Mouse (Mus musculus) CH12.LX (cell line): ENCODE results near the gene Ywhag. TPM values are rescaled to one million over a fixed set of nuclear protein-coding genes. Genes with fewer than 3 reads are reported as not detected.

ENCODE experiments used
- DNase-seq: peaks from one replicate; pipeline ENCODE4 v3.0.0-alpha.2; 2013; ENCODE audit errors: extremely low read depth
- H3K27ac ChIP-seq: 2 replicates; pipeline ENCODE4 v1.5.1; 2012; ENCODE audit warnings: low read depth, mild to moderate bottlenecking, control low read depth, moderate library complexity; ENCODE audit not compliant: insufficient read depth
- H3K27me3 ChIP-seq: replicated peaks from 2 replicates; pipeline ENCODE3; 2012; ENCODE audit warnings: inconsistent platforms
- H3K36me3 ChIP-seq, 2 experiments: replicated peaks in 1 of 2; 2 replicates each; pipeline versions ENCODE3 to v1.6.1; 2012; ENCODE audit warnings: inconsistent platforms in 1 of 2, low read length in 1 of 2, mild to moderate bottlenecking in 1 of 2, mixed read lengths in 1 of 2, moderate library complexity in 1 of 2; ENCODE audit not compliant: control insufficient read depth in 1 of 2, insufficient read depth in 1 of 2
- H3K4me1 ChIP-seq, 2 experiments: 2 replicates each; pipeline ENCODE4 v1.6.1; 2012; ENCODE audit warnings: inconsistent platforms in 1 of 2, moderate library complexity in 1 of 2; ENCODE audit not compliant: insufficient read depth in 2 of 2, control insufficient read depth in 1 of 2
- H3K4me2 ChIP-seq: 2 replicates; pipeline ENCODE4 v1.6.1; 2012; ENCODE audit warnings: low read depth, mild to moderate bottlenecking, control low read depth; ENCODE audit not compliant: poor library complexity, insufficient read depth, severe bottlenecking
- H3K4me3 ChIP-seq, 3 experiments: fragments of 150-350 bp in 1 of 3; sonication (generic) in 1 of 3; replicated peaks in 1 of 3; 2 replicates each; pipeline versions ENCODE3 to v1.5.1; 2011 to 2012; ENCODE audit warnings: low read depth in 2 of 3, low read length in 2 of 3, mild to moderate bottlenecking in 2 of 3, moderate library complexity in 2 of 3, control low read depth in 1 of 3, improper control_type of control experiment in 1 of 3, inconsistent platforms in 1 of 3, mixed read lengths in 1 of 3; ENCODE audit not compliant: poor library complexity in 1 of 3
- H3K79me2 ChIP-seq: replicated peaks from 2 replicates; pipeline ENCODE4 v1.6.1; 2012; ENCODE audit warnings: mild to moderate bottlenecking, moderate library complexity; ENCODE audit not compliant: control insufficient read depth, poor library complexity, insufficient read depth, severe bottlenecking; ENCODE audit errors: extremely low read depth
- H3K9ac ChIP-seq: 2 replicates; pipeline ENCODE4 v1.6.1; 2012; ENCODE audit warnings: low read depth, mild to moderate bottlenecking, control low read depth, moderate library complexity; ENCODE audit not compliant: insufficient read depth
- H3K9me3 ChIP-seq: replicated peaks from 2 replicates; pipeline ENCODE3; 2012; ENCODE audit warnings: low read length, inconsistent platforms, mixed read lengths
- CHD2 ChIP-seq: IDR thresholded peaks from 2 replicates; pipeline ENCODE4 v1.6.1; 2011; ENCODE audit warnings: low read length, improper control_type of control experiment
- CTCF ChIP-seq, 2 experiments: IDR thresholded peaks in 1 of 2; conservative IDR thresholded peaks in 1 of 2; 2 replicates each; pipeline ENCODE4 v1.5.1; 2011 to 2012; ENCODE audit warnings: low read depth in 2 of 2, low read length in 2 of 2, improper control_type of control experiment in 1 of 2, inconsistent platforms in 1 of 2, mild to moderate bottlenecking in 1 of 2, moderate library complexity in 1 of 2
- ETS1 ChIP-seq: conservative IDR thresholded peaks from 2 replicates; pipeline ENCODE4 v1.6.1; 2012; ENCODE audit warnings: low read depth, mild to moderate bottlenecking, inconsistent platforms, low read length, improper control_type of control experiment, moderate library complexity
- JUN ChIP-seq: IDR thresholded peaks from 2 replicates; pipeline ENCODE4 v1.6.1; 2011; ENCODE audit warnings: low read depth, mild to moderate bottlenecking, low read length, improper control_type of control experiment, moderate library complexity; ENCODE audit not compliant: insufficient read depth
- JUND ChIP-seq: conservative IDR thresholded peaks from 2 replicates; pipeline ENCODE4 v1.6.1; 2011; ENCODE audit warnings: low read depth, low read length, improper control_type of control experiment
- KAT2A ChIP-seq: IDR thresholded peaks from 2 replicates; pipeline ENCODE4 v1.6.1; 2012; ENCODE audit warnings: low read length, improper control_type of control experiment, inconsistent platforms; ENCODE audit not compliant: insufficient replicate concordance
- MAZ ChIP-seq: IDR thresholded peaks from 2 replicates; pipeline ENCODE4 v1.6.1; 2012; ENCODE audit warnings: low read depth, mild to moderate bottlenecking, inconsistent platforms, low read length, improper control_type of control experiment, moderate library complexity
- MXI1 ChIP-seq: IDR thresholded peaks from 2 replicates; pipeline ENCODE4 v1.6.1; 2011; ENCODE audit warnings: mild to moderate bottlenecking, low read depth, low read length, improper control_type of control experiment
- MYC ChIP-seq: IDR thresholded peaks from 2 replicates; pipeline ENCODE4 v1.6.1; 2011; ENCODE audit warnings: low read depth, mild to moderate bottlenecking, improper control_type of control experiment, low read length
- POLR2AphosphoS2 ChIP-seq: IDR thresholded peaks from 2 replicates; pipeline ENCODE4 v1.6.1; 2011; ENCODE audit warnings: low read depth, low read length, improper control_type of control experiment
- RAD21 ChIP-seq: IDR thresholded peaks from 2 replicates; pipeline ENCODE4 v1.6.1; 2011; ENCODE audit warnings: low read depth, mild to moderate bottlenecking, low read length, improper control_type of control experiment, moderate library complexity
- RCOR1 ChIP-seq: conservative IDR thresholded peaks from 2 replicates; pipeline ENCODE4 v1.6.1; 2012; ENCODE audit warnings: low read depth, mild to moderate bottlenecking, inconsistent platforms, low read length, improper control_type of control experiment
- SMC3 ChIP-seq: IDR thresholded peaks from 2 replicates; pipeline ENCODE4 v1.6.1; 2011; ENCODE audit warnings: low read depth, low read length, improper control_type of control experiment
- TCF12 ChIP-seq: IDR thresholded peaks from 2 replicates; pipeline ENCODE4 v1.6.1; 2014; ENCODE audit warnings: low read depth, mild to moderate bottlenecking, inconsistent platforms, low read length, improper control_type of control experiment
- USF1 ChIP-seq: IDR thresholded peaks from 2 replicates; pipeline ENCODE4 v1.6.1; 2014; ENCODE audit warnings: low read depth, mild to moderate bottlenecking, inconsistent platforms, low read length, improper control_type of control experiment
- USF2 ChIP-seq: conservative IDR thresholded peaks from 2 replicates; pipeline ENCODE4 v1.6.1; 2011; ENCODE audit warnings: low read depth, low read length, improper control_type of control experiment
- dilution Hi-C: fragments of 300-500 bp; cut with MboI; formaldehyde crosslinking; loops from 2 replicates; pipeline ENCODE4 v1.14.3; 2020; ENCODE audit warnings: low sequenced_read_pairs; ENCODE audit not compliant: extremely low pct_unique_long_range_greater_than_20kb, extremely low pct_ligation_motif_present
- in situ Hi-C: fragments of 300-500 bp; cut with MboI; formaldehyde crosslinking; loops from 3 replicates; pipeline ENCODE4 v1.14.3; 2019; ENCODE audit warnings: low sequenced_read_pairs, low pct_ligation_motif_present, low pct_unique_long_range_greater_than_20kb, mixed read lengths
- polyA plus RNA-seq: library from polyadenylated mRNA; unstranded; fragments of >175 nt; gene quantifications from 2 replicates; pipeline ENCODE4 v1.2.1, GENCODE M21; 2012; ENCODE audit warnings: low read depth; ENCODE audit not compliant: insufficient read length
- total RNA-seq, 2 experiments: library from RNA; depleted of rRNA; stranded (reverse); fragments of 300-350 nt in 1 of 2; fragments of >200 nt in 1 of 2; gene quantifications; 2 replicates each; pipeline ENCODE4 v1.2.3; 2012 to 2014

The Ywhag gene
- total and polyA plus RNA-seq, 3 experiments: 55.3 to 239 (median 77.3) TPM

GRCm38 (mm10) chr5:135966866-135967265 lies 32.5 kb upstream of the Ywhag start:
- DNase-seq: peak; percentile 33
- H3K9ac ChIP-seq: no peak overlapping the region

DNA sequence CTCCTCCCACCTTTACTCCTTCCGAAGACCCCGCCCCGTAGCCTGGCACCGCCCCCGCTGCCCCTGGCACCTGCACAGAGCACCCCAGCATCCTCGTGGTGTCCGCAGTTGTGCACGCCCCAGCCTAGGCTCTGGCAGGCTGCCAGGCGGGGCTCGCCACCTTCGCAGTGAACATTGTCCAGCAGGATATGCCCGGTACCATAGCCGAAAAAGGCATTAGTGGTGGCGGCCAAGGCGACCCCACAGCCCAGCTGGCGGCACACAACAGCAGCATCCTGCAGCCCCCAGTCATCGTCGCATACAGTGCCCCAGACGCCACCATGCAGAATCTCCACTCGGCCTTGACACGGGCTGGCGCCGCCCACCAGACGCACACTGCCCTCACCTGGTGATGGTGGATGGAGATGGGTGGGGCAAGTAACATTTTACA lies 31.1 kb upstream of the Ywhag start:
- no peak for DNase-seq
- TF ChIP-seq MAZ (no peak), MYC (no peak), RAD21 (peak; percentile 2), ETS1 (no peak), TCF12 (no peak), USF2 (no peak), CHD2 (no peak), JUND (no peak), POLR2AphosphoS2 (no peak), SMC3 (no peak; the same call in 1 of the 2 replicates), KAT2A (no peak), RCOR1 (no peak), USF1 (no peak), CTCF (conservative IDR thresholded peaks at IDR 0.05 in 1 of 2, IDR thresholded peaks at IDR 0.05 in 1 of 2; ENCODE audit: low read depth in 2 of 2, low read length in 2 of 2) (peak in 1 of 2 experiments; percentile 49; a peak in 2 of 4 replicates), JUN (no peak)
- H3K36me3 ChIP-seq: peaks cover 0 to 6% of the 10 kb centered on the region in 2 experiments
- no peak overlapping the region for H3K27ac ChIP-seq
- dilution Hi-C loops: no loop called here
- no peak overlapping the region for H3K4me3 ChIP-seq
- H3K4me2 ChIP-seq: no peak overlapping the region
- peaks cover 15 to 21% of the 10 kb centered on the region in 2 experiments for H3K4me1 ChIP-seq
- no peak overlapping the region for H3K9ac ChIP-seq
- peaks cover 16% of the 10 kb centered on the region for H3K27me3 ChIP-seq
- H3K9me3 ChIP-seq: no peaks in the 10 kb centered on the region
- in situ Hi-C loops: no loop called here
- H3K79me2 ChIP-seq: no peaks in the 10 kb centered on the region

More at GRCm38 (mm10) chr5:135966866-135967265, 32.5 kb upstream of the Ywhag start:
- dilution Hi-C loops: no loop called here
- TF ChIP-seq CTCF (conservative IDR thresholded peaks at IDR 0.05 in 1 of 2, IDR thresholded peaks at IDR 0.05 in 1 of 2; ENCODE audit: low read depth in 2 of 2, low read length in 2 of 2): peak; percentile 35 to 56; a peak in 3 of 4 replicates
- TF ChIP-seq SMC3: peak; percentile 18
- TF ChIP-seq MXI1: no peak
- H3K4me3 ChIP-seq: no peak overlapping the region
- no peaks in the 10 kb centered on the region for H3K9me3 ChIP-seq
- H3K4me2 ChIP-seq: no peak overlapping the region
- no peaks in the 10 kb centered on the region for H3K79me2 ChIP-seq
- in situ Hi-C loops: no loop called here
- H3K27ac ChIP-seq: no peak overlapping the region
- no peaks in the 10 kb centered on the region for H3K36me3 ChIP-seq
- peaks cover 6 to 10% of the 10 kb centered on the region in 2 experiments; a peak in 2 of 4 replicates for H3K4me1 ChIP-seq
- peaks cover 19% of the 10 kb centered on the region for H3K27me3 ChIP-seq
